Mouse (Mus musculus) liver, embryonic 14.5 days (tissue): ENCODE measurements at regions not wholly inside any gene's neighbourhood (a gene's known extent, or its start where the extent isn't known, plus 50 kb on each side); places are given as distances from the start of the nearest gene placed in this dataset.
A peak's percentile ranks its signal among the peaks of the same experiment; 100 is the strongest.

Experiments
- ATAC-seq: fragments of 200-750 bp; cut with Nextera tagmentation; 2 replicates; pipeline ENCODE4 v1.8.0; 2017; ENCODE audit warnings: moderate number of reproducible peaks, mild to moderate bottlenecking, moderate library complexity; ENCODE audit not compliant: insufficient read depth
- DNase-seq, 3 experiments: peaks; one replicate each; pipeline ENCODE4 v3.0.0-alpha.2; 2012 to 2013; ENCODE audit warnings: low read depth in 3 of 3, low spot score in 3 of 3
- H3K27ac ChIP-seq: fragments of 300-500 bp; sonication (generic); 2 replicates; pipeline ENCODE4 v1.5.1; 2014; ENCODE audit warnings: moderate library complexity, mild to moderate bottlenecking, control low read depth, inconsistent platforms
- H3K27me3 ChIP-seq: fragments of 300-500 bp; sonication (generic); 2 replicates; pipeline ENCODE4 v1.6.1; 2014; ENCODE audit warnings: mild to moderate bottlenecking, low read length, moderate library complexity; ENCODE audit not compliant: control insufficient read depth, insufficient read depth
- H3K36me3 ChIP-seq: fragments of 300-500 bp; sonication (generic); replicated peaks from 2 replicates; pipeline ENCODE4 v1.6.1; 2014; ENCODE audit warnings: low read depth; ENCODE audit not compliant: control insufficient read depth, insufficient read depth
- H3K4me1 ChIP-seq, 2 experiments: fragments of 200-500 bp in 1 of 2; fragments of 300-500 bp in 1 of 2; sonication (generic) in 1 of 2; replicated peaks; 2 replicates each; pipeline ENCODE4 v1.6.1; 2012 to 2014; ENCODE audit warnings: antibody characterized with exemption in 1 of 2, inconsistent platforms in 1 of 2, low read length in 1 of 2; ENCODE audit not compliant: control insufficient read depth in 2 of 2, insufficient read depth in 2 of 2
- H3K4me2 ChIP-seq: fragments of 300-500 bp; sonication (generic); 2 replicates; pipeline ENCODE4 v1.6.1; 2014; ENCODE audit warnings: low read depth, mild to moderate bottlenecking, control low read depth, moderate library complexity
- H3K4me3 ChIP-seq, 2 experiments: fragments of 200-500 bp in 1 of 2; fragments of 300-500 bp in 1 of 2; sonication (generic) in 1 of 2; 2 replicates each; pipeline ENCODE4 v1.5.1; 2012 to 2014; ENCODE audit warnings: low read depth in 2 of 2, low read length in 2 of 2, mild to moderate bottlenecking in 2 of 2, control low read depth in 1 of 2, inconsistent platforms in 1 of 2, moderate library complexity in 1 of 2; ENCODE audit not compliant: insufficient read depth in 1 of 2
- H3K9ac ChIP-seq: fragments of 300-500 bp; sonication (generic); replicated peaks from 2 replicates; pipeline ENCODE4 v1.6.1; 2014; ENCODE audit warnings: mild to moderate bottlenecking, control low read depth, moderate library complexity
- H3K9me3 ChIP-seq: fragments of 300-500 bp; sonication (generic); 2 replicates; pipeline ENCODE4 v1.6.1; 2016; ENCODE audit warnings: low read length, mixed read lengths; ENCODE audit not compliant: control insufficient read depth
- CTCF ChIP-seq: IDR thresholded peaks from 2 replicates; pipeline ENCODE4 v1.5.1; 2016; ENCODE audit warnings: antibody characterized with exemption, low read depth, control low read depth
- EP300 ChIP-seq: IDR thresholded peaks from 2 replicates; pipeline ENCODE4 v1.6.1; 2016; ENCODE audit warnings: antibody characterized with exemption, low read depth
- WGBS: fragments of 180-500 bp; shearing (Covaris S2); extraction: QIAGEN DNeasy Blood & Tissue Kit; methylation state at CpG from one replicate; pipeline ENCODE4 v1.1.7; 2014; ENCODE audit not compliant: insufficient replicate concordance; 5-methylcytosine and 5-hydroxymethylcytosine counted together

GRCm38 (mm10) chr3:101696832-101697231, 92.3 kb upstream of the Atp1a1 start:
- H3K4me1 ChIP-seq: no peaks in the 10 kb centered on the region; a peak in 1 of 4 replicates
- no peaks in the 10 kb centered on the region for H3K9me3 ChIP-seq
- H3K4me3 ChIP-seq: no peak overlapping the region
- ATAC-seq (no peak), DNase-seq (no peak)
- H3K36me3 ChIP-seq: no peaks in the 10 kb centered on the region
- H3K27me3 ChIP-seq: no peaks in the 10 kb centered on the region
- TF ChIP-seq CTCF (peak; percentile 18; the same call in 1 of the 2 replicates), EP300 (no peak)
- H3K27ac ChIP-seq: no peak overlapping the region
- H3K9ac ChIP-seq: no peak overlapping the region
- 37% methylated on average over 2 of the region's 2 CpGs for WGBS
- no peak overlapping the region for H3K4me2 ChIP-seq

- no peak for TF ChIP-seq EP300
- no peak for TF ChIP-seq CTCF
- no peaks in the 10 kb centered on the region for H3K36me3 ChIP-seq
- no peaks in the 10 kb centered on the region for H3K27me3 ChIP-seq
Measured at GRCm38 (mm10) chr3:101694311-101694710, 89.8 kb upstream of the Atp1a1 start.

GRCm38 (mm10) chr3:101691937-101692604, 87.6 kb upstream of the Atp1a1 start:
- H3K27me3 ChIP-seq: no peaks in the 10 kb centered on the region
- H3K27ac ChIP-seq: no peak overlapping the region
- ATAC-seq (no peak), DNase-seq (no peak)
- no peak overlapping the region for H3K4me2 ChIP-seq
- no peak overlapping the region for H3K9ac ChIP-seq
- whole genome bisulfite sequencing: 61% methylated on average over 8 of the region's 8 CpGs
- no peak overlapping the region for H3K4me3 ChIP-seq
- no peaks in the 10 kb centered on the region for H3K4me1 ChIP-seq
- TF ChIP-seq CTCF: no peak
- no peak for TF ChIP-seq EP300
- no peaks in the 10 kb centered on the region for H3K36me3 ChIP-seq
- H3K9me3 ChIP-seq: no peaks in the 10 kb centered on the region

More at GRCm38 (mm10) chr3:101694311-101694710, 89.8 kb upstream of the Atp1a1 start:
- H3K9ac ChIP-seq: no peak overlapping the region
- 74% methylated on average over 1 of the region's 1 CpGs for WGBS
- DNase-seq: no peak
- ATAC-seq: no peak
- no peaks in the 10 kb centered on the region for H3K9me3 ChIP-seq
- H3K27ac ChIP-seq: no peak overlapping the region
- H3K4me2 ChIP-seq: no peak overlapping the region
- H3K4me1 ChIP-seq: no peaks in the 10 kb centered on the region
- H3K4me3 ChIP-seq: no peak overlapping the region

- Histone ChIP-seq H3K9ac (no peak overlapping the region), H3K27ac (no peak overlapping the region), H3K9me3 (no peaks in the 10 kb centered on the region), H3K36me3 (no peaks in the 10 kb centered on the region), H3K27me3 (no peaks in the 10 kb centered on the region), H3K4me3 (no peak overlapping the region), H3K4me2 (no peak overlapping the region), H3K4me1 (no peaks in the 10 kb centered on the region)
- TF ChIP-seq CTCF (no peak), EP300 (no peak)
- no peak for ATAC-seq
- WGBS: 63% methylated on average over 2 of the region's 2 CpGs
- no peak for DNase-seq
Measured at GRCm38 (mm10) chr3:101690779-101691178, 86.3 kb upstream of the Atp1a1 start.

- H3K9ac ChIP-seq: no peak overlapping the region
- no peaks in the 10 kb centered on the region for H3K9me3 ChIP-seq
- H3K27me3 ChIP-seq: no peaks in the 10 kb centered on the region
- TF ChIP-seq EP300 (no peak), CTCF (no peak)
- no peak overlapping the region for H3K4me2 ChIP-seq
- H3K27ac ChIP-seq: no peak overlapping the region
- 59% methylated on average over 6 of the region's 6 CpGs for WGBS
- H3K36me3 ChIP-seq: no peaks in the 10 kb centered on the region
- no peak overlapping the region for H3K4me3 ChIP-seq
- no peaks in the 10 kb centered on the region; a peak in 1 of 4 replicates for H3K4me1 ChIP-seq
- no peak for ATAC-seq
- no peak for DNase-seq
Measured at GRCm38 (mm10) chr3:101690222-101690621, 85.7 kb upstream of the Atp1a1 start.
